Mouse (Mus musculus) embryo, embryonic 10.5 days (tissue): Measurements from ENCODE around the gene Olfr1240.

Experiments
- DNase-seq: peaks from one replicate; pipeline ENCODE4 v3.0.0-alpha.2; 2015; ENCODE audit warnings: low spot score

Olfr1240 gene

DNA sequence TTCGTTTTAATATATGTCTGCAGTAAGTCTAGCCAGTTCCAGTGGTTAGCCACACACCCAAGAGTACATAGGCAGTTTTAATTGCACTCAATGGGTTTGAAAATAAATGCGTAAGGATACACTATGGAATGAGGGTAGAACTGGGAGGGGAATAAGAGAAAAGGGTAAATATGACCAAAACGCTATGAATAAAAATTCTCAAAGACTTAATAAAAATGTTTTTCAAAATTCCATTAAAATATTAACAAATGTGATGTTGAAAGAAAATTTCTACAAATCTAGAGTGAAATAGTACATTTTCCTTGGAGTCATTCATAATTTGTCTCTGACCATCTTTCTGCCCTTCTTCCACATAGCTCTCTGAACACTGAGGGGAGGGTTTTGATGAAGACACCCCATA lies at the start of gene Olfr1240:
TSS of gene Olfr1240 (minus strand) at position 101 of the 400 bp plus-strand sequence.
- no peak for DNase-seq

GRCm38 (mm10) chr2:89487026-89487425 lies 44.2 kb upstream of the Olfr1240 start, which contains the start of gene Olfr1241:
Olfr1241 (minus strand) TSS chr2:89487126.
- DNase-seq, result no peak

DNA sequence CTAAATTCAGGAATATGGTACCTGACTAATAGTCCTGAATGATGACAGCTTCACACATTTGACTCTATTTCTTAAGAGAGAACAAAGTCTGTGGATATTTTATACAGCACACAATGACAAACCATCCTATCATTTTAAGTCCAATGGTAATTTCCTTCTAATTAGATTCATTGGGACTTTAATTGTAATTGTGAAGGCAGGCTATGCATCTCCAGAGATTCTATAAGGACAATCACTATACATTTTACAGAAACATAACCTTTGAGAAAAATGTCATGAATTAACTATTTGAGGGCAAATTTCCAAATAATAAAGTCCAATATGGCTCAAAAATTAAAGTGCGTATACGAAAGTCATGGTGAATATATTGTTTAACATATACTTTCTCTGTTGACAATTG lies 22.5 kb downstream of the Olfr1240 start, which contains the start of gene Olfr1239:
TSS of gene Olfr1239 (minus strand) at position 101 of the 400 bp plus-strand sequence.
- DNase-seq, result no peak

DNA sequence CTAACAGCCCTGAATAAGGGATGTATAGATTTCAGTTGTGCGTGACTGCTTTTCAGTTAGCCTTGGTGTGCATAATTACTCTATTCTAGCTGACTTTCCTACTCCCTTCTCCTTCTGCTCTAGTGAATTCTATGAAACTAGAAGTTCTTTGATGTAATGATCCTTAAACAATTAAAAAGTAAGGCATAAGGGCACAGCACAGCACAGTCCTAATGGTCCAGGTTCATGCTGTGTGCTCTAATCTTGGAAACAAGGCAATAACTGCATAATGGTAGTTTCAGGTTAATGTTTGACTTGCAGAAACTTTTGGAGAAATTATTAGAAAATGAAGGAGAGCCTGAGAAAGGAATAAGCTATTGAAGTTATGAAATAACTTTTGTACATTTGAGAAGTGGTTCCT lies 28.2 kb downstream of the Olfr1240 start:
- no peak for DNase-seq

DNA sequence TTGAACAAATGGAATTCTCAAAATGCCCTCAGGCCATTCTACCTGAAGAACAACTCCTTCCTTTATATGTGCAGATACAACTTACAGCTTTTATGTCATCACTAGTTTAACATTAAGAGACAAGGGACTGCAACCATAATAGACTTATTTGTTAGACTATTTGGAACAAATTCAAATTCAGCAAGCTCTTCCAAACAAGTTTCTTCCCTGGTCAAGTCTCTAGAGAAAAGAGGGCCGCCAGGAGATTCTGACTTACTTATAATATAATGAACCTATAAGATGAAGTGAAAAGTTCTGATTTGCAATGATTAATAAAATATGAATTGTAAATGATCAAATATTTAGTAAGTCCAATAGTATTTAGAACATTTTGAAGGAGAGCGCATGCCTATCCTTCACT lies 33.2 kb downstream of the Olfr1240 start, which contains the start of gene Olfr1238:
TSS of gene Olfr1238 (minus strand) at position 101 of the 400 bp plus-strand sequence.
- DNase-seq, result no peak

DNA sequence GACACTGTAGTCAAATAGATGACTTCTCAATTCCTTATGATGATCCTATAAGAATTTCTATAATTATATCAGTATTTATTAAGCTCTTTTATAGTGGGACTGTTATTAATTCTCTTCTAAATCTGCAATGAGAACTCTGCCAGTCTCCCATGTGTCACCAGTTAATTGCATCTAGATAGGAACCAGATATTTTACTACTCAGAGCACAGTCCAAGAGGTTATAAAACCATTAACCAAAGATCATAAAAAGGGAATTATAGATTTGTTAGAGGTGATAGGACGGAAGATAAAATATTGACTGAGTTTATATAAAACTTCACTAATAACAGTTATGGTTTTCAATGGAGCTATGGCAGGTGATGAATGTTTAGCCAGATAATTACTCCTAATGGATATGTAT lies 41.9 kb downstream of the Olfr1240 start:
- DNase-seq, result no peak
